In genomic region chr2:165337191-165337590, GRCm38 (mm10) we compare ENCODE assay signal across 10 mouse cellular contexts. TPM values are rescaled to one million over a fixed set of nuclear protein-coding genes. Genes with fewer than 3 reads are reported as not detected.
DNase-seq lines count a peak whose midpoint lies in the region; ATAC-seq and TF ChIP-seq lines count a peak whose summit lies in the region.
"Had no signal": no experiment of that assay in that cellular context is flagged by ENCODE, and none has a peak within 500 bp of the region (broad histone marks: within the 10 kb centered on the region; RNA-seq: fewer than 3 reads in every experiment).

No protein-coding gene starts in this region.

- H3K4me3 ChIP-seq in G1E (ENCODE audit: low read depth, low read length) = no peak overlapping the region
- H3K4me3 ChIP-seq: erythroblast, embryonic 14.5 days had no signal

- 0 out of 2 replicates have a peak, but pooled peaks have one; percentile 3 for TF ChIP-seq CTCF in G1E (IDR thresholded peaks at IDR 0.05; ENCODE audit: low read depth, low read length)

- no peaks in the 10 kb centered on the region for H3K4me1 ChIP-seq in G1E (ENCODE audit: insufficient read depth, low read depth, low read length)

- H3K9me3 ChIP-seq in G1E (replicated peaks) = no peaks in the 10 kb centered on the region

- peak; percentile 48 to 66 for DNase-seq in layer of hippocampus, postnatal 10 days (ENCODE audit: low spot score in 2 of 2)
- no peak for DNase-seq in layer of hippocampus, postnatal 14 days (ENCODE audit: low spot score in 2 of 2)
- no peak for DNase-seq in G1E (ENCODE audit: low spot score)
- peak; percentile 84 for DNase-seq in adrenal gland, postnatal 10 days
- peak; percentile 79 for DNase-seq in lung, postnatal 36 days
- DNase-seq in frontal cortex, postnatal 25 days (ENCODE audit: low spot score in 2 of 2) = no peak
- DNase-seq in layer of hippocampus, adult 9-10 months (ENCODE audit: low spot score) = no peak

- peaks cover 9% of the 10 kb centered on the region for H3K27me3 ChIP-seq in G1E (ENCODE audit: insufficient read depth, low read length)

- no peaks in the 10 kb centered on the region for H3K36me3 ChIP-seq in G1E (replicated peaks)

- no peak for ATAC-seq in G1E (ENCODE audit: extremely low read depth, insufficient number of reproducible peaks, low FRiP score, poor library complexity, severe bottlenecking)
- peak; percentile 47; the same call in 1 of the 2 replicates for ATAC-seq in granulocyte monocyte progenitor cell, adult 5-6 weeks (replicated peaks; ENCODE audit: poor library complexity, severe bottlenecking)

RNA-seq across cellular contexts. Expression of gene Elmo2, which starts 10.9 kb away (rescaled TPM):
- total RNA-seq in layer of hippocampus, postnatal 10 days (2021) = 100 to 1,000 TPM; 102 to 105 TPM
- 100 to 1,000 TPM; 158 to 172 TPM for total RNA-seq in layer of hippocampus, postnatal 14 days (2021)
- total RNA-seq in G1E (2014; fragmentation: Nextera tagmentation) (22.6 and 38.3 TPM in 2 replicates), G1E (2017) (17.7 and 18.8 TPM in 2 replicates)
- polyA plus RNA-seq in G1E (2012) = 8.1 and 15.1 TPM in 2 replicates
- 10 to 100 TPM; 27.0 to 34.7 TPM for total RNA-seq in adrenal gland, postnatal 10 days (2021)
- total RNA-seq in granulocyte monocyte progenitor cell, adult 5-6 weeks (2014; fragmentation: Nextera tagmentation) = 53.2 and 57.9 TPM in 2 replicates
- 28.5 and 38.8 TPM in 2 replicates for total RNA-seq in granulocyte monocyte progenitor cell, adult 5-6 weeks (2017)

RNA-seq across cellular contexts. Expression of gene Zfp663, which starts 31.3 kb away (rescaled TPM):
- under 1 TPM; 0.85 to 0.94 TPM for total RNA-seq in layer of hippocampus, postnatal 10 days (2021)
- 1 to 10 TPM; 1.2 to 1.3 TPM for total RNA-seq in layer of hippocampus, postnatal 14 days (2021)
- total RNA-seq in G1E (2014; fragmentation: Nextera tagmentation) (not detected in 2 replicates), G1E (2017) (0.16 TPM in 1 of 2 replicates, not detected in the other)
- polyA plus RNA-seq in G1E (2012) = not detected in 2 replicates
- not detected for total RNA-seq in adrenal gland, postnatal 10 days (2021)
- not detected in 2 replicates for total RNA-seq in granulocyte monocyte progenitor cell, adult 5-6 weeks (2014; fragmentation: Nextera tagmentation)
- not detected in 2 replicates for total RNA-seq in granulocyte monocyte progenitor cell, adult 5-6 weeks (2017)
- polyA plus RNA-seq: erythroblast, embryonic 14.5 days; macrophage had no signal

RNA-seq across cellular contexts. Expression of gene Slc35c2, which starts 49.5 kb away (rescaled TPM):
- total RNA-seq in layer of hippocampus, postnatal 10 days (2021) = 10 to 100 TPM; 49.8 to 53.9 TPM
- total RNA-seq in layer of hippocampus, postnatal 14 days (2021) = 10 to 100 TPM; 76.0 to 81.1 TPM
- total RNA-seq in G1E (2014; fragmentation: Nextera tagmentation) (20.5 and 41.6 TPM in 2 replicates), G1E (2017) (32.7 and 36.8 TPM in 2 replicates)
- 62.5 and 70.3 TPM in 2 replicates for polyA plus RNA-seq in G1E (2012)
- total RNA-seq in adrenal gland, postnatal 10 days (2021) = 10 to 100 TPM; 33.0 to 34.1 TPM
- 90.6 and 93.9 TPM in 2 replicates for total RNA-seq in granulocyte monocyte progenitor cell, adult 5-6 weeks (2014; fragmentation: Nextera tagmentation)
- 79.6 and 89.9 TPM in 2 replicates for total RNA-seq in granulocyte monocyte progenitor cell, adult 5-6 weeks (2017)

RNA-seq across cellular contexts. Expression of gene Zfp334, which starts 50.9 kb away (rescaled TPM):
- 10 to 100 TPM; 13.3 to 13.4 TPM for total RNA-seq in layer of hippocampus, postnatal 10 days (2021)
- 10 to 100 TPM; 12.6 to 13.4 TPM for total RNA-seq in layer of hippocampus, postnatal 14 days (2021)
- total RNA-seq in G1E (2014; fragmentation: Nextera tagmentation) (not detected in 2 replicates), G1E (2017) (0.06 and 0.11 TPM in 2 replicates)
- not detected in 2 replicates for polyA plus RNA-seq in G1E (2012)
- total RNA-seq in adrenal gland, postnatal 10 days (2021) = 1 to 10 TPM; 5.1 to 6.0 TPM
- total RNA-seq in granulocyte monocyte progenitor cell, adult 5-6 weeks (2014; fragmentation: Nextera tagmentation) = not detected in 2 replicates
- total RNA-seq in granulocyte monocyte progenitor cell, adult 5-6 weeks (2017) = not detected in 2 replicates
- polyA plus RNA-seq: erythroblast, embryonic 14.5 days had no signal

Comparison
In these comparisons a context has a peak if more than half of its experiments do, and no peak if none do; other contexts are left out.
1. DNase-seq: peak in layer of hippocampus, postnatal 10 days (2 of 2), adrenal gland, postnatal 10 days (single experiment) and lung, postnatal 36 days (single experiment); none in layer of hippocampus, postnatal 14 days (0 of 2), G1E (single experiment), frontal cortex, postnatal 25 days (0 of 2) and layer of hippocampus, adult 9-10 months (single experiment).